Mouse (Mus musculus) kidney, adult 2 months (tissue): ENCODE results near the gene Pdzd2.

ENCODE experiments used
- CTCF ChIP-seq: fragments of 200-500 bp; conservative IDR thresholded peaks from 2 replicates; pipeline ENCODE4 v1.5.1; 2011; ENCODE audit warnings: low read depth, mild to moderate bottlenecking, control low read depth, low read length, moderate library complexity, mixed read lengths; ENCODE audit not compliant: insufficient read depth, insufficient read length
- POLR2A ChIP-seq: fragments of 200-500 bp; IDR thresholded peaks from one replicate; pipeline ENCODE4 v1.6.1; 2011; ENCODE audit warnings: low read depth, low read length, control low read depth

- no peak for TF ChIP-seq POLR2A
- TF ChIP-seq CTCF = no peak
Measured at GRCm38 (mm10) chr15:12490527-12490926, 249.2 kb downstream of the Pdzd2 start.
